Mouse (Mus musculus) forebrain, embryonic 11.5 days (tissue): ENCODE measurements around the gene Lima1. TPM values are rescaled to one million over a fixed set of nuclear protein-coding genes. Genes with fewer than 3 reads are reported as not detected.
A peak's percentile ranks its signal among the peaks of the same experiment; 100 is the strongest.

Experiments used
- ATAC-seq: fragments of 200-750 bp; cut with Nextera tagmentation; replicated peaks from 2 replicates; pipeline ENCODE4 v1.8.0; 2017; ENCODE audit warnings: moderate TSS enrichment; ENCODE audit not compliant: low FRiP score
- DNase-seq: peaks from one replicate; pipeline ENCODE4 v3.0.0-alpha.2; 2017; ENCODE audit warnings: low spot score
- H3K27ac ChIP-seq: fragments of 300-500 bp; sonication (generic); 2 replicates; pipeline ENCODE4 v1.5.1; 2014; ENCODE audit warnings: low read depth, low read length
- H3K27me3 ChIP-seq: fragments of 300-500 bp; sonication (generic); 2 replicates; pipeline ENCODE4 v1.6.1; 2014; ENCODE audit warnings: mild to moderate bottlenecking, low read length, mixed read lengths; ENCODE audit not compliant: control insufficient read depth, insufficient read depth
- H3K36me3 ChIP-seq: fragments of 300-500 bp; sonication (generic); 2 replicates; pipeline ENCODE4 v1.6.1; 2014; ENCODE audit warnings: mild to moderate bottlenecking, low read length, moderate library complexity, mixed read lengths; ENCODE audit not compliant: control insufficient read depth, insufficient read depth
- H3K4me1 ChIP-seq: fragments of 300-500 bp; sonication (generic); replicated peaks from 2 replicates; pipeline ENCODE4 v1.6.1; 2014; ENCODE audit warnings: low read length, mixed read lengths; ENCODE audit not compliant: control insufficient read depth, insufficient read depth
- H3K4me2 ChIP-seq: fragments of 300-500 bp; sonication (generic); 2 replicates; pipeline ENCODE4 v1.6.1; 2014; ENCODE audit warnings: low read depth, mild to moderate bottlenecking, low read length, moderate library complexity, mixed read lengths; ENCODE audit not compliant: severe bottlenecking
- H3K4me3 ChIP-seq: fragments of 300-500 bp; sonication (generic); 2 replicates; pipeline ENCODE4 v1.5.1; 2014; ENCODE audit warnings: low read depth, low read length
- H3K9ac ChIP-seq: fragments of 300-500 bp; sonication (generic); 2 replicates; pipeline ENCODE4 v1.6.1; 2014; ENCODE audit warnings: low read length
- H3K9me3 ChIP-seq: fragments of 300-500 bp; sonication (generic); 2 replicates; pipeline ENCODE4 v1.6.1; 2016; ENCODE audit warnings: low read length, mixed read lengths; ENCODE audit not compliant: control insufficient read depth
- WGBS: fragments of 180-500 bp; shearing (Covaris S2); extraction: QIAGEN DNeasy Blood & Tissue Kit; methylation state at CpG from one replicate; pipeline ENCODE4 v1.1.7; 2014; 5-methylcytosine and 5-hydroxymethylcytosine counted together
- polyA plus RNA-seq: library from polyadenylated mRNA; unstranded; fragments of >200 nt; fragmentation: Nextera tagmentation; extraction: Ambion mirVana; gene quantifications from 2 replicates; pipeline ENCODE4 v1.2.1, GENCODE M21; 2014

The Lima1 gene
- polyA plus RNA-seq, 1 experiment from 2014 or later: 40.5 TPM

DNA sequence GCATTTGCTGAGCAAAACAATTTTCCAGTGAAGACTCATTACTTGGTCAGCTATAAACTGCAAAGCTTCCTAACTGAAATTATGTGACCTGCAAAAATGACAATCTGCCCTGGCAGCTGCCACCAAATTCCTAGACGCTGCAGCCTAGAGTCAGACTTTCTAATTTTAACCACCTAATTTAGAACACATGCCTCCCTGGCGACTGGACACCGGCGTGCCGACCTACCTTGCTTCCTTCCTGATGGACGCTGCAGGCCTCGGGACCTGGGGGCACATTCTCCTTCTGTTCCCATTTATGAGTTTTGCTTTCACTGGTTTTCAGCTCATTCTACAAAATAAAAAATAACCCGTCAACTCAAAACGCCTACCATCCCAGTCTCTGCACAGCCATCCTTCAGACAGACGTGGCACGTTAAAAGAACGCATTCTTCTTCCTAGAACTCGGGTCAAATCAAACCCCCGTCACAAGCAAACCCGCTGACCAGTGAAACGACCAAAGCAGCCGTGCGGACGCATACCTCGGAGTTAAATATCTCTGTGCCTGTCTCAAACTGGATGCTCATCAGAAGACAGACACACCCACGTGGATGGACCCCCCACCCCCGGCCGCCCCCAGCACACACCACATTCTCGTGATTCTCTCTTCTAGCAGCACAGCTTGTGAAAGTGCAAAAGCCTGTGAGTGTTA, 73.2 kb downstream of the Lima1 start:
- 51% methylated on average over 24 of the region's 24 CpGs for WGBS
- H3K9me3 ChIP-seq: no peaks in the 10 kb centered on the region
- ATAC-seq (no peak), DNase-seq (no peak)
- H3K27ac ChIP-seq: no peak overlapping the region
- H3K4me2 ChIP-seq: no peak overlapping the region
- no peaks in the 10 kb centered on the region for H3K36me3 ChIP-seq
- peaks cover 7% of the 10 kb centered on the region for H3K4me1 ChIP-seq
- peak overlapping the region; percentile 8; the same call in 1 of the 2 replicates for H3K9ac ChIP-seq
- no peaks in the 10 kb centered on the region for H3K27me3 ChIP-seq
- no peak overlapping the region for H3K4me3 ChIP-seq

DNA sequence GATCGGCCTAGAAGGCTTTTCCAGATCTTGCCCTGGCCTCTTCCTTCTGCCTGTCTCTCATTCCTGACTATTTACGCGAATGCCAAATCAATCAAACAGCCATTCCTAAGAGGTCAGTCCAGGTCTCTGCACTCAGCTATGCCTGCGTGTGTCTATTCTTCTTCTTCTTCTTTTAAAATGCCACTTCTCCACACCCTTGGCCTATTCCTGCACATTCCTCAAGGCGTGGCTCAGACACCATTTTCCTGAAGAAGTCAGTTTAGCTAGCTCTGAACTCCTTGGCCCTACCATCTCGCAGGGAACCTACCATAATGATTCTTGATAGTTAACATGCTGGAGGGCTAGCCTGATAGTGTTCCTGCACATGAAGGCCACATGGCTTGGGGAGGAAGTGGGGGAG, 75.5 kb downstream of the Lima1 start:
- ATAC-seq: no peak
- 84% methylated on average over 6 of the region's 6 CpGs for WGBS
- Histone ChIP-seq H3K27me3 (no peaks in the 10 kb centered on the region), H3K36me3 (no peaks in the 10 kb centered on the region), H3K4me1 (peaks cover 4% of the 10 kb centered on the region), H3K4me3 (no peak overlapping the region), H3K4me2 (no peak overlapping the region), H3K9ac (no peak overlapping the region), H3K27ac (no peak overlapping the region), H3K9me3 (no peaks in the 10 kb centered on the region)
- DNase-seq: no peak

DNA sequence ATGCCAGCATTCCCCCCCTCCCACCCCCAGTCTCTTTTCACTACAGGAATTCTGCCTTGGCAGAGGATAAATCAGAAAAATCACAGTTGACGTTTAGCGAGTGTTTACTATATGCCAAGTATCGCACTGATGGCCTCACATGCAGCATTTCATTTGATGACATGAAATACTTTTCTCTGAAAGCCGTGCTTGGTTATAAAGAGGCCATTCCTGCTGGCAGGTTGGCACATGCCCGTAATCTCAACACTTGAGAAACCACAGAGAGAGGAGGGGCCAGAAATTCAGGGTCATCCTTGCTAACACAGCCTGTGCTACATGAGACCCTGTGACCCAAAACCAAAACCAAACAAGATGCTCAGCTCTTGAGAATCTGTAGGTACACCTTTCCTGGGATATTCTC, 77.4 kb downstream of the Lima1 start:
- WGBS: 89% methylated on average over 5 of the region's 5 CpGs
- ATAC-seq: no peak
- H3K27ac ChIP-seq: no peak overlapping the region
- no peak overlapping the region for H3K4me3 ChIP-seq
- H3K36me3 ChIP-seq: no peaks in the 10 kb centered on the region
- DNase-seq: no peak
- no peak overlapping the region for H3K4me2 ChIP-seq
- H3K9ac ChIP-seq: no peak overlapping the region
- peaks cover 3% of the 10 kb centered on the region; the same call in 1 of the 2 replicates for H3K4me1 ChIP-seq
- no peaks in the 10 kb centered on the region for H3K9me3 ChIP-seq
- no peaks in the 10 kb centered on the region for H3K27me3 ChIP-seq

DNA sequence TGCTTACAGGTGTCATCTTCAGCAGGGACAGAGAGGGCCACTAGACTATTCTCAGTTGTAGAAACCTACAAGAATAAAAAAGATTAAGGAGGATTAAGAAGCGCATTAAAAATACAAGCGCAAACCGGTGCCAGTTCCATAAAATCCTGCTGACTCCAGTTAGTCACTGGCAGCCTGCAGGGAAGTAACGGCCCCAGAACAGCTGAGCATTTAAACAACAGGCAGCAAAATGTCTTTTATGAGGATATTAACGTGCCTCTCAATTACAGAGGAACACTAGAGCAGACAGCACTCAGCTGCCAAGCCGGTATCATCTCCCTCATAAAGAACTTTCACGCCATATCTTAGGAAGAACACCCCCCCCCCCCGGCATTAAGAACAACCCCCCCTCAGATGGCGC, 78.5 kb downstream of the Lima1 start:
- DNase-seq: no peak
- WGBS: 82% methylated on average over 9 of the region's 9 CpGs
- H3K36me3 ChIP-seq: no peaks in the 10 kb centered on the region

DNA sequence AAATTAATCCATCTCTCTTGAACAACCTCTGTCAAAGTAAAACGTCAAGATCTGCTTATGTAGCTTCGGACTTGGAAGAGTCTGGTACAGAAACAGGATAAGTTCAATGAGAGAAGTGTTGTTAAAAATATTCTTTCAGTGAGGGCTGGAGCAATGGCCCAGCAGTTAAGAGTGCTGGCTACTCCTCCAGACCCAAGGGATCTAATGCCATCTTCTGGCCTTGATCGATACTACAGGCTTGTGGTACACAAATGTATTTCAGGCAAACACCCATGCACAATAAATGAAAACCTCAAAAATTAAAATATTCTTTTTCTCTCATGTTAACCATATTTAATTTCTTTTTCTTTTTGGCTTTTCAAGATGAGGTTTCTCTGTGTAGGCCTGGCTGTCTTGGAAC, 79.2 kb downstream of the Lima1 start:
- 93% methylated on average over 3 of the region's 3 CpGs for WGBS
- no peak for ATAC-seq
- Histone ChIP-seq H3K27ac (no peak overlapping the region), H3K36me3 (no peaks in the 10 kb centered on the region), H3K9ac (no peak overlapping the region), H3K9me3 (no peaks in the 10 kb centered on the region), H3K27me3 (no peaks in the 10 kb centered on the region), H3K4me2 (no peak overlapping the region), H3K4me3 (no peak overlapping the region), H3K4me1 (no peaks in the 10 kb centered on the region)
- no peak for DNase-seq

More for the DNA sequence above, 78.5 kb downstream of the Lima1 start:
- H3K9ac ChIP-seq: no peak overlapping the region
- no peak overlapping the region for H3K27ac ChIP-seq
- no peaks in the 10 kb centered on the region for H3K4me1 ChIP-seq
- no peak overlapping the region for H3K4me2 ChIP-seq
- no peak overlapping the region for H3K4me3 ChIP-seq
- no peaks in the 10 kb centered on the region for H3K9me3 ChIP-seq
- H3K27me3 ChIP-seq: no peaks in the 10 kb centered on the region
- ATAC-seq: no peak

DNA sequence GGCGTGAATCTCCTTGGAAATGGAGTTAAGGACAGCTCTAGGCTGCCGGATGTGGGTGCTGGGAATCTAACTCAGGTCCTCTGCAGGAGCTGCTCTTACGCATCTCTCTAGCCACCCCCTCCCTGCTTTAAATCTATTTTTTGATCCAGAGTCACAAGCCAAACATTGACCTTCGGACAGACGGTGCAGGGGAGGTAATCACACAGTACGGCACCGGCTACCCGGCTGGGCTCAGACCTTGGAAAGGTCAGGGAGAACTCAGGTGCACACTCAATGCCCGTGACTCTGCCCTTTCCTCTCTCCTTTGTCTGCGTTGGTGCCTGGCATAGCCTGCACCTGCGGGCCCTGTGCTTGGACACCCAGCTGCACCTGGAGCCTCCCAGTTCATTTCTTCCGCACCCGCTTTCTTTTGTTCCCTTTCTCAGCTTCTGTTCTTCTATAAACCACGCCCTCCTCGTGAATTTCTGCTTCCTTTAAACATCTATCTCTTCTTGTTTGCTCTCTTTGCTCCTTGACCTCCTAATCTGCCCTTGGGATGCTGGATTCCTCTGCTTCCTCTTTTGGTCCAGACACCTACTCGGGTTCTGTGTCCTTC, 82.9 kb downstream of the Lima1 start:
- Histone ChIP-seq H3K4me1 (no peaks in the 10 kb centered on the region), H3K9me3 (no peaks in the 10 kb centered on the region), H3K4me3 (no peak overlapping the region), H3K27ac (no peak overlapping the region), H3K4me2 (no peak overlapping the region), H3K27me3 (no peaks in the 10 kb centered on the region), H3K9ac (no peak overlapping the region), H3K36me3 (no peaks in the 10 kb centered on the region)
- ATAC-seq (no peak), DNase-seq (no peak)
- WGBS: 93% methylated on average over 16 of the region's 16 CpGs

DNA sequence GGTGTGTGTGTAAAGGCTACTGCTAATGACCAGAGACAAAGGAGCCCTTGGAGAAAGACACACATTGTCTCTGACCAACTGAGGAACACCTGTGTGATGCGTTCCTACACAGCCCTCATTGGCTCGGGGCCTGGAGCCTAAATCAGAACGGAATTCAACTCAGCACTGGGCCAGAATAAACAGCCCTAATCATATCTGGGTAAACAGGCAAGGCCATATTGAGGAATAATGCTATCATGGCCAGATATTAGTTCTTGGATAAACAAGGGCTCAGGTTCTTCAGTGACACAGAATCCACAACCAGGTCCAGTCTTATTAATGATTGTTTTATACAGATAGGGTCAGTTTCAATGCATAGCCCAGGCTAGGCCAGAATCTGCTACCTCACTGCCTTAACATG, 84.3 kb downstream of the Lima1 start:
- WGBS: 89% methylated on average over 3 of the region's 3 CpGs

DNA sequence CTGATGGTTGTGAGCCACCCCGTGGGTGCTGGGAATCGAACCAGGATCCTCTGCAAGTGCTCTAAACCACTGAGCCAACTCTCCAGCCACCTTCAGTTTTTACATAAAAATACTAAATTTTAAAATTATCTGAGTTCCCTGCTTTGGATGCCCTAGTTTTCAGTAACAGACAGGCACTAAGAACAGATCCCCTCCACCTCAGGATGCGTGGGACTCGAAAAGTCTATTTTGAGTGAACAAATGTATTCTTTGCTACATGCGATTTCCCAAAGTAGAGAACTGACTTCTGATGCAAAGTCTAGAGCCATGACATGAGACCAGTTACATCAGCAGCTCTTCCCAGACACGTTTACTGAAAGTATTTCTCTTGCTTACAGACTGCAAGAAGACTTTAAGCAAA, 84.8 kb downstream of the Lima1 start:
- no peak overlapping the region for H3K4me3 ChIP-seq
- H3K4me1 ChIP-seq: no peaks in the 10 kb centered on the region
- H3K27me3 ChIP-seq: no peaks in the 10 kb centered on the region
- no peak for DNase-seq
- ATAC-seq: no peak
- H3K4me2 ChIP-seq: no peak overlapping the region
- H3K27ac ChIP-seq: no peak overlapping the region
- 92% methylated on average over 6 of the region's 6 CpGs for WGBS
- H3K9me3 ChIP-seq: no peaks in the 10 kb centered on the region
- H3K36me3 ChIP-seq: no peaks in the 10 kb centered on the region
- no peak overlapping the region for H3K9ac ChIP-seq

More for the DNA sequence above, 84.3 kb downstream of the Lima1 start:
- Histone ChIP-seq H3K9ac (no peak overlapping the region), H3K27me3 (no peaks in the 10 kb centered on the region), H3K36me3 (no peaks in the 10 kb centered on the region), H3K4me1 (no peaks in the 10 kb centered on the region), H3K4me2 (no peak overlapping the region), H3K9me3 (no peaks in the 10 kb centered on the region), H3K27ac (no peak overlapping the region), H3K4me3 (no peak overlapping the region)
- DNase-seq (no peak), ATAC-seq (no peak)

DNA sequence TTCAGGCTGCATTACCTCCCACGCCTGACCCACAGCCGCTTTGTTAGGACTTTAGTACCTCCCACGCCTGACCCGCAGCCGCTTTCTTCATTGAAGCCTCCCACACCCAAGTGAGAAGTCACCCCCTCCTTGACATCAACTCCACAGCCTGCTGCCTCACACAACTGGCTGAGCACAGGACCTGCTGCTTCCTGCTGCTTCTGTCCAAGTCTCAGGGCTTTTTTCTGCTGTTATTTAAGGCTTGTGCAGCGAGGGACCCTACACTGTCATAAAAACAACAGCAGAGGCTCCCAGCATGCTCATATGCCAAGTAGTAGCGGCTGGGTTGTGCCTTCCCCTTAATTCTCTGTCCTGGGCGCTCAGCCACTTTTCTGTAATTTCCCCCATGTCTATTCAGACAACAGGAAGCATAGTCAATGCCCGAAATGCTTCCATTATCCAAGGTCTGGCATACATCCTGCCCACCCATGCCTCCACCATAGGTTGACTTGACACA, 87.6 kb downstream of the Lima1 start:
- Histone ChIP-seq H3K9ac (no peak overlapping the region), H3K36me3 (no peaks in the 10 kb centered on the region), H3K4me3 (no peak overlapping the region), H3K4me1 (no peaks in the 10 kb centered on the region), H3K27ac (no peak overlapping the region), H3K4me2 (no peak overlapping the region), H3K27me3 (no peaks in the 10 kb centered on the region), H3K9me3 (no peaks in the 10 kb centered on the region)
- no peak for DNase-seq
- WGBS: 85% methylated on average over 9 of the region's 9 CpGs
- no peak for ATAC-seq
